Mouse (Mus musculus): Measurements from ENCODE around the gene Sugt1. TPM values are rescaled to one million over a fixed set of nuclear protein-coding genes. Genes with fewer than 3 reads are reported as not detected.

The Sugt1 gene
- polyA plus RNA-seq, 1 experiment from 2014 or later = 137 TPM

DNA sequence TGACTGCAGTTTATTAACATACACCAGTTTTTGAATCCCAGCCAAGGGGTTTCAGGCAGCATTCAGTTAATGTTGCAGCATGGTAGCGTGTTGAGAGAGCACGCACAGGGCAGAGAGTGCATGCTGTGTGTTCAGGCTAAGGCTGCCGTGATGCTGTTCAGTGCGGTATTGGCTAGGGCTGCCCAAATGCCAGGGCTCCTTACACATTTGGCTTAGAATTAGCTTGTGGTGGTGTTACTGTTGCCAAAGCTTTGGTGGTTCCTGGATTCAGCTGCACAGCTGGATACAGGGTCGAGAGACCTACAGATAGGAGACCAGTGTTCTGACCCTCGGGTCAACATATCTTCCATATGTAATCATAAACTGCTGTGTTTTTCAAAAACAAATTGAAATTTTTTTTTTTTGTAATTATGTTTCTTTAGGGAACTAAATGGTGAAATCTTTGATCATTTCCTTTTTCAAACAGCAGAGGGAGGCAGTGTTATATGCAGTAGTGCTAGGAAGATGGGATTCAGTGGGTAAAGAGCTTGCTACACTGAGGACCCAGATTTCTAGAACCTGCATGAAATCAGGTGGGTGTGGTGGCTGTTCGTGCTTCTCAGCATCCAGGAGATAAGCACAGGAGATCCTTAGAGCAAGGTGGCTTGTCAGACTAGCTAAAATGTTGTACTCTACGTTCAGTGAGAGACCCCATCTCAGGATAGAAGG, 29.8 kb downstream of the Sugt1 start:
- WGBS = 88% methylated on average over 8 of the region's 8 CpGs
- no peak overlapping the region for H3K4me2 ChIP-seq
- H3K9ac ChIP-seq = no peak overlapping the region
- no peak overlapping the region for H3K27ac ChIP-seq
- no peaks in the 10 kb centered on the region for H3K4me1 ChIP-seq
- H3K9me3 ChIP-seq = no peaks in the 10 kb centered on the region
- H3K4me3 ChIP-seq (replicated peaks) = no peak overlapping the region
- no peak for ATAC-seq (ENCODE audit: low FRiP score)
- H3K27me3 ChIP-seq = no peaks in the 10 kb centered on the region
- peaks cover 59% of the 10 kb centered on the region for H3K36me3 ChIP-seq (replicated peaks)

DNA sequence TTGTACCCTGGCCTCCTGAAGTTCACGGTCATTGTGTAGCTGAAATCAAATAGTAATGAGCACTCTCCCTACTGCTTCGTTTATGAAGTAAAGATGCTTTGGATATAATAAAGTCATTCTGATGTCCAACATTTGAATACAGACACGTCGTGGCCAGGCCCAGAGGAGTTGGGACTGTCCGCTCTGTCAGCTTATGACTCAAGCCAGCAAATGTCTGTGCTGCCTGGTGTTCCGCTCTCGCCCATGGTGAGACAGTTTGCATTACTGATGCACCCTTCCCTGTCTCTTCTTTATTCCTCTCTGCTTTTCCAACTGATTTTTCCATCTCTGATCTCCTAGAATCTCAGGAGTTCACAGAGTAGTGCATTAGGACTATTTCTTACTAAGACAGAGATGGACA, 32.3 kb downstream of the Sugt1 start:
- Histone ChIP-seq H3K27me3 (no peaks in the 10 kb centered on the region), H3K27ac (no peak overlapping the region), H3K4me2 (no peak overlapping the region), H3K4me1 (no peaks in the 10 kb centered on the region), H3K9ac (no peak overlapping the region), H3K36me3 (replicated peaks) (peaks cover 55% of the 10 kb centered on the region), H3K4me3 (replicated peaks) (no peak overlapping the region), H3K9me3 (no peaks in the 10 kb centered on the region)
- no peak for ATAC-seq (ENCODE audit: low FRiP score)
- WGBS = 91% methylated on average over 7 of the region's 7 CpGs

DNA sequence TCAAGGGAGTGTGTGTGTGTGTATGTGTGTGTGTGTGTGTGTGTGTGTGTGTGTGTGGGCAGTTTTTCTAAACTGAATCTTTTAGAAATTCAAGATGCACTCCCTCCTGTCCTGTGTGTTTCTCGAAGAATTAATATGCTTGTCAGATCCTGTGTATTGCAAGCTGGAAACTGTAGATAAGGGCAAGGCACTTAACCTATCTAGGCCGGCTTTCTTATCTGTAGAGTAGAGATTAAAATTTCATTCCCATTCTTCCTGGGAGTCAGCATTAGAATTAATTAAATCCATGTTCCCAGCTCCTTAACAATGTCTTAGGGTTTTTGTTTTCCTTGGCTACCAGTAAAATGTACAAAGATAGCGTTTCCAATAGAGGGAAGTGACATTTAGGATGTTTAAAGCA, 33.7 kb downstream of the Sugt1 start:
- no peaks in the 10 kb centered on the region for H3K27me3 ChIP-seq
- H3K4me2 ChIP-seq = no peak overlapping the region
- no peaks in the 10 kb centered on the region for H3K4me1 ChIP-seq
- no peak overlapping the region for H3K4me3 ChIP-seq (replicated peaks)
- no peaks in the 10 kb centered on the region for H3K9me3 ChIP-seq
- H3K9ac ChIP-seq = no peak overlapping the region
- peaks cover 63% of the 10 kb centered on the region for H3K36me3 ChIP-seq (replicated peaks)
- H3K27ac ChIP-seq = no peak overlapping the region
- no peak for ATAC-seq (ENCODE audit: low FRiP score)
- 90% methylated on average over 3 of the region's 3 CpGs for WGBS

DNA sequence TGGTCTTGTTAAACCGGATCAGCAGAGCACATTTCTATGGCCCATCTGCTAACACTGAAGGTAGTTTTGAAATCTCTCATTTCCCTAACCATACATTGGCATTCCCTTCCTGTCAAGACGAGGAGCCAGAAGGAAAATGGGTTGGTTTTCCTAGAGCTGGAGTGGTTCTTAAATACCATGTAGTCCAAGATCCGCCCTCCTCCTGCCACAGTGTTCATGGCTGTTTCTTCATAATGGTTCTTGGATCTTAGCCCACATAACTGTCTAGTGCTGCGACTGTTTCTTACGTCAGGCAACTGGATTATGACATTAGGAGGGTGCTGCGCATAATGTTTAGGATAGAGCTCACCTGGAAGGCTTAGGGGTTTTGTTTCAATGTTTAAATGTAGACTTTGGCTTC, 44.8 kb downstream of the Sugt1 start:
- no peak overlapping the region for H3K9ac ChIP-seq
- no peaks in the 10 kb centered on the region for H3K27me3 ChIP-seq
- H3K4me3 ChIP-seq (replicated peaks) = no peak overlapping the region
- no peak overlapping the region for H3K27ac ChIP-seq
- H3K9me3 ChIP-seq = no peaks in the 10 kb centered on the region
- ATAC-seq (ENCODE audit: low FRiP score) = no peak
- H3K36me3 ChIP-seq (replicated peaks) = peaks cover 29% of the 10 kb centered on the region
- WGBS = 93% methylated on average over 6 of the region's 6 CpGs
- no peaks in the 10 kb centered on the region for H3K4me1 ChIP-seq
- H3K4me2 ChIP-seq = no peak overlapping the region

DNA sequence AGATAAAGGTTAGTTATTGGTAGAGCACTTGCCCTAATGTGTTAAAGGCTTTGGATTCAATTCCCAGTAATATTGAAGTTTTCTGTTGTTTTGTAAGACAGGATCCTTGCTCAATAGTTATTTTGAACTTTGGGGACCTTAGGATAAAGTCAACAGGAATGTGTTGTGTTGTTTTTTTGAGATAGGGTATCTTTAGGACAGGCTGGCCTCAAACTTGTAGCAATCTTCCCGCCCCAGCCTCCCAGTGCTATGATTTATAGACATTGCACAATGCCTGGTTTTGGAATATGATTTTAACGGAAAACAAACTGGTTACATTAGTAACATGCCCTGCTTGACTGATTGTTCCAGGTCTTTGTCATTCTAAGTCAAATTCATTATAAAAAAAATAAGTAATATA, 45.7 kb downstream of the Sugt1 start:
- ATAC-seq (ENCODE audit: low FRiP score) = no peak
- H3K4me1 ChIP-seq = no peaks in the 10 kb centered on the region

DNA sequence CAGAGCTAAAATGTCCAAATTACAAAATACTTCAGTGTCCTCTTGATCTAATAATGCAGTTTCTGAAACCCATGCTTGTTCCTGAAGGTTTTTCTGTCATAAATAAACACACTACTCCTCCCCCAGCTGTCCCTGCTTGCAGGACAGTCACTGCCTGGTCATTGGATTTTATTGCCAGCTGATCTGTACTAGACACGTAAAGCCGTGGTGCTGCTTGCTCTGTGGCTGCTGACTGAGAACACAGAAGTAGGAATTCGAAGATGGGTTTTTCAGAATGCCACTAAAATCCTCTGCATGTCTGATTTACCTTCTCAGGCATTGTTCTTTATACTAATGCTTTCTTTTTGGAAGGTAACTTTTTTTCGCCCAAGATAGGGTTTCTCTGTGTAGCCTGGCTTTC, 49.3 kb downstream of the Sugt1 start:
- no peaks in the 10 kb centered on the region for H3K9me3 ChIP-seq
- no peak overlapping the region for H3K27ac ChIP-seq
- peaks cover 6% of the 10 kb centered on the region for H3K36me3 ChIP-seq (replicated peaks)
- H3K4me1 ChIP-seq = no peaks in the 10 kb centered on the region
- H3K4me3 ChIP-seq (replicated peaks) = no peak overlapping the region
- no peak overlapping the region for H3K9ac ChIP-seq
- ATAC-seq (ENCODE audit: low FRiP score) = no peak
- H3K27me3 ChIP-seq = no peaks in the 10 kb centered on the region
- no peak overlapping the region for H3K4me2 ChIP-seq
- 82% methylated on average over 4 of the region's 4 CpGs for WGBS

More for the DNA sequence above, 45.7 kb downstream of the Sugt1 start:
- WGBS = 95% methylated on average over 2 of the region's 2 CpGs
- Histone ChIP-seq H3K27ac (no peak overlapping the region), H3K27me3 (no peaks in the 10 kb centered on the region), H3K9ac (no peak overlapping the region), H3K4me2 (no peak overlapping the region), H3K36me3 (replicated peaks) (peaks cover 20% of the 10 kb centered on the region), H3K9me3 (no peaks in the 10 kb centered on the region), H3K4me3 (replicated peaks) (no peak overlapping the region)

DNA sequence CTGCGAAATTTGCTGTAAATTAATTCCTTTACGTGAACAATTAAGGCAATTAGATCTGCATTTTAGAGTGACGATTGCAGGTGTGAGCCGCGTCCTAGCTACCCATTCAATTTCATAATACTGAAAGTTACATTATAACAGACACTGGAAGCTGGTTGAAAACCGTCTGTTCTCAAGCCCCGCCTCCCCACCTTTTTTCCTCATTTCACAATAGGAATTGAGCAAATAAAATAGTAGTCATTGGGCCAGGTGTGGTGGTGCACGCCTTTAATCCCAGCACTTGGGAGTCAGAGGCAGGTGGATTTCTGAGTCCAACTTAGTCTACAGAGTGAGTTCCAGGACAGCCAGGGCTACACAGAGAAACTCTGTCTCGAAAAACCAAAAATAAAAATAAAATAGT, 54.6 kb downstream of the Sugt1 start:
- WGBS = 79% methylated on average over 9 of the region's 9 CpGs
- no peaks in the 10 kb centered on the region for H3K9me3 ChIP-seq
- no peak overlapping the region for H3K27ac ChIP-seq
- no peak for ATAC-seq (ENCODE audit: low FRiP score)
- peaks cover 10% of the 10 kb centered on the region for H3K4me1 ChIP-seq
- no peak overlapping the region for H3K9ac ChIP-seq
- no peaks in the 10 kb centered on the region for H3K36me3 ChIP-seq (replicated peaks)
- no peak overlapping the region for H3K4me3 ChIP-seq (replicated peaks)
- no peaks in the 10 kb centered on the region for H3K27me3 ChIP-seq
- no peak overlapping the region for H3K4me2 ChIP-seq

DNA sequence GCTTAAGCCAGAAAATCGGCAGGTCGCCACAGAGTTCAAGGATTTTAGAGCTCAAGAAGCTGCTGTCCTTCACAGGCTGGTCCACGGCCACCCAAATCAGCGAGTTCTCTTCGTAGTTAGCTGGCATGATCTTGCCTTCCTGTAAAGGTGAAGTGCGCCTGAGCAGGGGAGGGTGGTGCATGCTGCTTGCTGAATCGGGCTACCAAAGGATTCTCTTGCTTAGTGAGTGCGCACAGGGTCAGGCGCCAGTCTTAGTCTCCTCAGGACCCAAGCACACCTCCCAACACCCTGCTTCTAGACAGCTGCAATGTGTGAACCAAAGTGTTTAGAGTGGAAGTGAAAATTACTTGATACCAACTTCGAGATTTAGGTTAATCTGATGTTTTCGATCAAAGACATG, 57.9 kb downstream of the Sugt1 start:
- Histone ChIP-seq H3K9ac (no peak overlapping the region), H3K27ac (no peak overlapping the region)
- ATAC-seq (ENCODE audit: low FRiP score) = no peak

DNA sequence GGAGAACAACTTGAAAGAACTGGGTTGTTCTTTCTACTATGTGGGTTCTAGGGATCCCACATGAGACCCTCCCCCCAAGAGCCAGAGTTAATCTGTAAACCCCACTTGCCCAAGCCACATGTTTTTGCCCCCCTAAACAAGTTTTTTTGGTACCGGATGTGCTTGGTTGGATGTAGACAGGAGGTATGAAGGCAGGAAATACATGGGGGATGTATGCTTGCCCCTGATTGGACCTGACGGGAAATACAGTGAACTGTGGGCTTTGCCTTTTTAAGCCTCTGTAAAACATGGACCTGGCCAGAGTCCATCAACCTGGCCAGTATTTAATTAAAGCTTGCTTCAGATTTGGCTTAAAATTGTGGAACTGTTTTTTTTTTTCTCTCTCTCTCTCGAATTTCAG, 62.2 kb downstream of the Sugt1 start:
- H3K4me1 ChIP-seq = peaks cover 8% of the 10 kb centered on the region

More for the DNA sequence above, 57.9 kb downstream of the Sugt1 start:
- Histone ChIP-seq H3K4me2 (no peak overlapping the region), H3K9me3 (no peaks in the 10 kb centered on the region), H3K4me3 (replicated peaks) (no peak overlapping the region), H3K27me3 (no peaks in the 10 kb centered on the region), H3K36me3 (replicated peaks) (no peaks in the 10 kb centered on the region), H3K4me1 (peaks cover 10% of the 10 kb centered on the region)
- WGBS = 40% methylated on average over 11 of the region's 11 CpGs

DNA sequence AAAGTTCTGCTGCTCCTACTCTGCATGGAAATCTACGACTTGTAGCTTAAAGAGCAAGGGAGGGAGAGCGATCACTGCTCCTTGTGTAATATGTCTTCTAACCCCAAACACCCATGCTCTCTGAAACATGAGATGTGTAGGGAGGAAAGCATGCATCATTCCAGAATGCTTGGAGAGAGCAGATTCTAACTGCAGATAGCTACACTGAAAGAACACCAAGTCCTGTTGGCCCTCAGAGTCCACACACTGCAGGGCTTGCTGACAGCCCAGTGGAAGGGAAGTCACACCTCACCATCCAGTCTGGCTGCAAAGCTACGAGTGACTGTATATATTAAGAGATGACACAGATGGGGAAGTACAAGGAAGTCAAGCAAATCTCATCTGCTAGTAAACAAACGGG, 65.2 kb downstream of the Sugt1 start:
- WGBS = 81% methylated on average over 4 of the region's 4 CpGs
- H3K4me3 ChIP-seq (replicated peaks) = no peak overlapping the region
- no peaks in the 10 kb centered on the region for H3K9me3 ChIP-seq
- no peaks in the 10 kb centered on the region for H3K27me3 ChIP-seq
- no peak overlapping the region for H3K27ac ChIP-seq
- H3K4me1 ChIP-seq = no peaks in the 10 kb centered on the region
- H3K9ac ChIP-seq = no peak overlapping the region
- no peak for ATAC-seq (ENCODE audit: low FRiP score)
- H3K4me2 ChIP-seq = no peak overlapping the region
- H3K36me3 ChIP-seq (replicated peaks) = no peaks in the 10 kb centered on the region

More for the DNA sequence above, 62.2 kb downstream of the Sugt1 start:
- ATAC-seq (ENCODE audit: low FRiP score) = no peak
- no peaks in the 10 kb centered on the region for H3K9me3 ChIP-seq
- 84% methylated on average over 3 of the region's 3 CpGs for WGBS
- no peak overlapping the region for H3K9ac ChIP-seq
- H3K27ac ChIP-seq = no peak overlapping the region
- no peaks in the 10 kb centered on the region for H3K36me3 ChIP-seq (replicated peaks)
- no peak overlapping the region for H3K4me2 ChIP-seq
- H3K27me3 ChIP-seq = no peaks in the 10 kb centered on the region
- no peak overlapping the region for H3K4me3 ChIP-seq (replicated peaks)

DNA sequence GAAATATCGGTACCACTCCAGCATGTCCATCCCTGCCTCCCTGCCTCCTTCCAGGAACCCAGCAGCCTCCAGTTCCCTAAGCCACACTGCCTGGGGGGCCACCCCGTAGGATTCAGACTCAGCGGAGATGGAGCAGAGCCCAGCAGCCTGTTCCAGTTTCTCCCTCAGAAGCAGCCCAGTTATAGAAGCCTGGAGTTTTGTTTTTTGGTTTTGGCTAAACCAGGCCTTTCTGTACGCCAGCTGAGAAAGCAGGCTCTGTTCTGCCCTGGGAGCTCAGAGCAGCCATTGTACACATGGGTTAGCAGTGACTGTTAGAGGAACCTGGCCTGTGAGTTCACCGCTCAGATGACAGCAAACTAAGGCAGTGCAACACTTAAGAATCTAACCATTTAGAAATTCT, 70.8 kb downstream of the Sugt1 start:
- H3K27me3 ChIP-seq = peaks cover 10% of the 10 kb centered on the region; the same call in 1 of the 2 replicates
- no peak overlapping the region for H3K9ac ChIP-seq
- H3K4me3 ChIP-seq (replicated peaks) = no peak overlapping the region
- no peak overlapping the region for H3K27ac ChIP-seq
- peaks cover 15% of the 10 kb centered on the region for H3K4me1 ChIP-seq
- WGBS = 80% methylated on average over 5 of the region's 5 CpGs
- no peaks in the 10 kb centered on the region for H3K36me3 ChIP-seq (replicated peaks)
- H3K9me3 ChIP-seq = no peaks in the 10 kb centered on the region
- no peak for ATAC-seq (ENCODE audit: low FRiP score)
- H3K4me2 ChIP-seq = no peak overlapping the region

DNA sequence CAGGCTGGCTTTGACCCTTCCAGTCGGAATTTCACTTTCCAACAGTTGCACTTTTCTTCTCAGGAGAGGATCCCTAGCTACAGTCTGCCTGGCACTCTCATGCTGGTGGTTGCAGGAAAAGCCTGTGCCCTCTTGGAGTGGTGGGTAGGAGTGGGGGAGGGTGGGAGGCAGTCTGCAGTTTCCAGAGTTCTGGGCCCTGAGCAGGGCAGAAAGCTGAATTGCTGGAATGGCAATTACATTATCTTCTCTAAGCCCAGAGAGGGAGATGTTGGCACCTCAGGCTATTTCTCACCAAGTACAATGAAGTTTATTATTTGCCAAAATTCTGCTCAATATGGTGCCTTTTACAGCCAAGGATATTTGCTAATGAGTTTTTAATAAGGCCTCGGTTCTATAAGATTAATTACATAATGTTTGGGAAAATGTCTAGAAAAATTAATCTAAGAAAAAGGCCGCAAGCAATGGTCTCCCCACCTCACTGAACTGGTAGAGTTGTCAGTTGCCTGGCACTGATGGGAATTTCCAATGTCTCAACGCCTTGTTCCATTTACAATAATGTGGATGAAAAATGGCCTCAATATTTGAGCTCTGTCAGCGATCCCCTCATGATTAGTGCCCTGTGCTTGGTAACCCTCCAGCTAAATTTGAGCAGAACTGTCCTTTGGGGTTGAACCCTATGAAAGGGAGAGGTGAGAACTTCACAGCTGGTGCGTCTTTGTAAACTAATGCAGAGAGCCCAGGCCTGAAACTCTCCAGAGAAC, 71.4 kb downstream of the Sugt1 start:
- Histone ChIP-seq H3K4me3 (replicated peaks) (no peak overlapping the region), H3K27ac (no peak overlapping the region), H3K9me3 (no peaks in the 10 kb centered on the region), H3K9ac (no peak overlapping the region), H3K4me2 (no peak overlapping the region), H3K36me3 (replicated peaks) (no peaks in the 10 kb centered on the region), H3K27me3 (peaks cover 10% of the 10 kb centered on the region; the same call in 1 of the 2 replicates), H3K4me1 (peaks cover 15% of the 10 kb centered on the region)
- 84% methylated on average over 6 of the region's 6 CpGs for whole genome bisulfite sequencing
- ATAC-seq (ENCODE audit: low FRiP score) = no peak

DNA sequence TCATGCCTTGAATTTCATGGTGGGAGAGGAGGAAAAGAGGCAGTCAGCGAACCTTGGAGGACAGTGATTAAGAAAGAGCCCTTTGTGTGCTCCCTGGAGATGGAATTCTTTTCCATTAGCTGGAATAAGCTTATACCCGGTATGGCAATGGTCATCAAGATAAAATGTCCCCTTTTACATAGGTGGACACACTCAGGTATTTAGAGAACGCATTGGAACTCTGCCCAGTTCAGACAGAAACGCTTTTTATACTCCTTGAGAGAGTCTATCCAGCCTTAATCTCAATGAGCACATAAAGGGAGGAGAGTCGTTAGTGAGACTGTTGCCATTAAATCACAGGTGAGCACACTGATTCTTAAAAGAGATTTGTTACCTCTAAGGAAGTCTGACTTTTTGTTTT, 73.0 kb downstream of the Sugt1 start:
- peaks cover 15% of the 10 kb centered on the region for H3K4me1 ChIP-seq
- no peak overlapping the region for H3K4me2 ChIP-seq
- H3K27ac ChIP-seq = no peak overlapping the region
- no peak overlapping the region for H3K9ac ChIP-seq
- 37% methylated on average over 5 of the region's 5 CpGs for WGBS
- H3K27me3 ChIP-seq = peaks cover 10% of the 10 kb centered on the region; the same call in 1 of the 2 replicates
- ATAC-seq (ENCODE audit: low FRiP score) = no peak
- no peak overlapping the region for H3K4me3 ChIP-seq (replicated peaks)
- H3K9me3 ChIP-seq = no peaks in the 10 kb centered on the region
- H3K36me3 ChIP-seq (replicated peaks) = no peaks in the 10 kb centered on the region
